Mouse (Mus musculus) right cerebral cortex, postnatal 4 days (tissue): ENCODE results near the gene Atp5s.

Source experiments
- DNase-seq: peaks from one replicate; pipeline ENCODE4 v3.0.0-alpha.2; 2022

The Atp5s gene

GRCm38 (mm10) chr12:69781935-69782650 lies 57.3 kb downstream of the Atp5s start:
- no peak for DNase-seq

GRCm38 (mm10) chr12:69783247-69784025 lies 58.7 kb downstream of the Atp5s start:
- DNase-seq, result no peak

DNA sequence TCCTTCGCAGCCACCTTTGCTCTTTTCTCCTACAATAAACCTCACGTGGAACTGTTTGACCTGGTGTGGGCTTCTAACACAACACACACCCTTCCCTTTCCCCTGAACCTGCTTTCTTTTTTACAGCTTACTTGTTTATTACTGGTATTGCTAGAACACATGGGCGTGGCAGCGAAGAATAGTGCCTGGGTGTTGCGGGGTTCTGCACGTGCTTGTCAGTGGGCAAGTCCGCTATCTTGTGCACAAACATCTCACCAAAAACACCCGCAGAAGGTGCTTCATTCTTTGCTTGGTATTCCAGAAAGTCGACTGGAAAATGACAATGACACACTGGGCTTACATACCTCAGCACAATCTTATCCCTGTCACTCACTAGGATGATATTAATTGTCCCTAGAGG lies 60.7 kb downstream of the Atp5s start:
- DNase-seq, result no peak

GRCm38 (mm10) chr12:69788380-69788779 lies 63.6 kb downstream of the Atp5s start:
- no peak for DNase-seq

DNA sequence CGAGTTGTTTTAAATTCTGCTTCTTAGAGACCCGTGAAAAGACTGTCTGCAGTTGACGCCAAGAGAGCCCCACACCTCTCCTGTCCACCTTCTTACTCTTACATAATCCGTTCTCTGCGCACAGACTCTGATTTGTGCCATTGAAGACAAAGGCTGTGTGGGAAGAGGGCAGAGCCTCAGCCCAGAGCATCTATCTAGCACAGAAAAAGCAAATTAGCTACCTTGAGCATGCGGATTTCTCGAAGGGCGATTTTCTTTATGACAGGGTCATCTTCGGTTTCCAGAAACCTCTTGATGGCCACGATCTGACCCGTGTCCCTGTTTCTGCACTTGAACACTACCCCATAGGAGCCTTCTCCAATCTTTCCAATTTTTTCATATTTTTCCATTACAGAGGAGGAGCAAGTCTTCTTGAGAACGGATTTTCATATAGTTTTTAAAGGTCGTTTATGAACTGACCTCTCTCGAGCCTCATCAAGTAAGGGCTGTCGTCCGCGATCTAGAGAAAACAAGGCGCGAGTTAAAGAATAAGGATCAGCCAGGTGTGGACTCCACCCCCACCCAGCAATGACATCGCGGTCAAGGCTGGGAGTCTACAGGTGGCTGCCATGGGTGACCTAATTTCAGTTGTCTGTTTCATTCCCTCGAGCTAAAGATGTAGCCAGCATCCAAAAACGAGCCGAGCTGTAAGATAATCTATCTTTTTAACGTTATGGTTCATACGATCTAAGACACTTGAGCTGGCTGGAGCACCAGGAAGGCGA lies 65.2 kb downstream of the Atp5s start:
- no peak for DNase-seq

DNA sequence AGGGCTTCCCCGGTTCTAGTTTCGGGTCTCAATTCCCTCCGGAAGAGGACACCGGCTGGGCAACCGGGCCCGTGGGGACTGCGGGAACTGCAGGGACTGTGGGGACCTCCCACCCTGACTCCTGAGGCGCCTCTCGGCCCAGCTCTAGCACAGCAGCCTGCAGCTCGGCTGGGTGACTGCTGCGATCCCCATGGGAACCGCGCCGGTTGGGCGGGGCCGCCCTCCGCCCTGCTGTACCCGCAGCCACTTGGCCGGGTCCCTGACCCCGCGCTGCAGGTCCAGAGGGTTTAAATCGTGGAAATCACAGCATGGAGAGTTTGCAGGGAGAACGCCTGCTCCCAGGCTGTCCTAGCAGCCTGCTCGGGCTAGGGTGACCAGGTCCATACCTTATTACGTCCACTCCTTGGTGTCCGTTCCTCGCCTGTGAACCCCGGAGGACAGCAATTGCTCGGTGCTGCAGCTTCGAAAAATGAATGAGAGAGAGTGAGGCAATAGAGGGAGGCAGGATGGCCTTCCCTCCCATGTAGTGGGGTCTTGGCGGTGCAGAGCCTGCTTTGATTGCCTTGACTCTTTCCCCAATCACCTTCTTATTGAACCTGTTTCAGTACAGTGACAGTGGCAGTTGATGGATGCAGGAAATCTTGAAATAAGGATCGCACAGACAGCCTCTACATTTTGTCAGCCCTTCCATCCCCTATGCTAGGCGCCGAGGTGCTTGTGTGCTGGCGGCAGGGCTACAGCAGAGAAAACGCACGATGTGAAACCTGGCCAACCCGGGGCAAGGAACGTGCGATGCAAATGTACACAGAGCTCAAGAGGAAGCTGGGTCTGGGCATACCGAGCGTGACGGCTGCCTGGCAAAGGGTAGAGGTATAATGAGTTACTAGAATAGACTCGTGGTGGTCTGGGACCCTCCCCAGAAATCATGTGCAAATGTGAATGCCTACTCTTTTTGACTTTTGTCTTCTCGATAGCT lies 66.1 kb downstream of the Atp5s start, which contains the start of gene Cdkl1:
TSS of gene Cdkl1 (minus strand) at position 738 of the 976 bp plus-strand sequence.
- DNase-seq, result peak; percentile 67
